Mouse (Mus musculus) stomach, embryonic 15.5 days (tissue): Measurements from ENCODE around the gene Gm20388. TPM values are rescaled to one million over a fixed set of nuclear protein-coding genes. Genes with fewer than 3 reads are reported as not detected.
A peak's percentile ranks its signal among the peaks of the same experiment; 100 is the strongest.

ENCODE experiments used
- ATAC-seq: fragments of 200-750 bp; cut with Nextera tagmentation; 2 replicates; pipeline ENCODE4 v1.8.0; 2017; ENCODE audit warnings: low read depth, moderate number of reproducible peaks, moderate TSS enrichment; ENCODE audit not compliant: insufficient read depth, low FRiP score
- H3K27ac ChIP-seq: fragments of 300-500 bp; sonication (generic); 2 replicates; pipeline ENCODE4 v1.5.1; 2015; ENCODE audit warnings: mild to moderate bottlenecking, inconsistent platforms
- H3K27me3 ChIP-seq: fragments of 300-500 bp; sonication (generic); replicated peaks from 2 replicates; pipeline ENCODE4 v1.6.1; 2015; ENCODE audit warnings: inconsistent platforms
- H3K36me3 ChIP-seq: fragments of 300-500 bp; sonication (generic); 2 replicates; pipeline ENCODE4 v1.6.1; 2015; ENCODE audit warnings: inconsistent platforms
- H3K4me1 ChIP-seq: fragments of 300-500 bp; sonication (generic); 2 replicates; pipeline ENCODE4 v1.6.1; 2015; ENCODE audit warnings: inconsistent platforms
- H3K4me2 ChIP-seq: fragments of 300-500 bp; sonication (generic); 2 replicates; pipeline ENCODE4 v1.6.1; 2015; ENCODE audit warnings: mild to moderate bottlenecking, inconsistent platforms
- H3K4me3 ChIP-seq: fragments of 300-500 bp; sonication (generic); replicated peaks from 2 replicates; pipeline ENCODE4 v1.5.1; 2015; ENCODE audit warnings: inconsistent platforms
- H3K9ac ChIP-seq: fragments of 300-500 bp; sonication (generic); 2 replicates; pipeline ENCODE4 v1.6.1; 2015; ENCODE audit warnings: inconsistent platforms
- H3K9me3 ChIP-seq: fragments of 300-500 bp; sonication (generic); 2 replicates; pipeline ENCODE4 v1.6.1; 2016; ENCODE audit warnings: inconsistent platforms
- WGBS: fragments of 180-500 bp; shearing (Covaris S2); methylation state at CpG from one replicate; pipeline ENCODE4 v1.1.7; 2015; 5-methylcytosine and 5-hydroxymethylcytosine counted together
- polyA plus RNA-seq: library from polyadenylated mRNA; unstranded; fragments of >200 nt; fragmentation: Nextera tagmentation; extraction: Ambion mirVana; gene quantifications from 2 replicates; pipeline ENCODE4 v1.2.1, GENCODE M21; 2015

The Gm20388 gene
- polyA plus RNA-seq, 1 experiment from 2014 or later, result not detected

GRCm38 (mm10) chr8:120464585-120464937 is 553.9 kb downstream of the Gm20388 start:
- ATAC-seq, result no peak
- H3K4me2 ChIP-seq, result no peak overlapping the region
- no peak overlapping the region for H3K4me3 ChIP-seq
- no peaks in the 10 kb centered on the region for H3K27me3 ChIP-seq
- H3K27ac ChIP-seq, result no peak overlapping the region
- H3K9me3 ChIP-seq, result no peaks in the 10 kb centered on the region
- H3K9ac ChIP-seq, result no peak overlapping the region
- WGBS, result 71% methylated on average over 4 of the region's 4 CpGs
- peaks cover 43% of the 10 kb centered on the region for H3K4me1 ChIP-seq
- H3K36me3 ChIP-seq, result no peaks in the 10 kb centered on the region

GRCm38 (mm10) chr8:120465710-120466109 is 555.1 kb downstream of the Gm20388 start:
- 0 out of 2 replicates have a peak overlapping the region, but pooled peaks have one; percentile 5 for H3K4me2 ChIP-seq
- peaks cover 34% of the 10 kb centered on the region for H3K4me1 ChIP-seq
- no peaks in the 10 kb centered on the region for H3K9me3 ChIP-seq
- WGBS, result 20% methylated on average over 8 of the region's 8 CpGs
- H3K9ac ChIP-seq, result no peak overlapping the region
- ATAC-seq, result peak; percentile 37; the same call in 1 of the 2 replicates
- peak overlapping the region; percentile 21; the same call in 1 of the 2 replicates for H3K27ac ChIP-seq
- H3K36me3 ChIP-seq, result no peaks in the 10 kb centered on the region
- H3K4me3 ChIP-seq, result no peak overlapping the region
- H3K27me3 ChIP-seq, result no peaks in the 10 kb centered on the region

- 71% methylated on average over 10 of the region's 10 CpGs for WGBS
- H3K9ac ChIP-seq, result no peak overlapping the region
- no peak overlapping the region for H3K4me3 ChIP-seq
- H3K9me3 ChIP-seq, result no peaks in the 10 kb centered on the region
- no peaks in the 10 kb centered on the region for H3K36me3 ChIP-seq
- no peak overlapping the region for H3K4me2 ChIP-seq
- no peak overlapping the region for H3K27ac ChIP-seq
- H3K4me1 ChIP-seq, result peaks cover 35% of the 10 kb centered on the region
- no peak for ATAC-seq
- no peaks in the 10 kb centered on the region for H3K27me3 ChIP-seq
Measured at GRCm38 (mm10) chr8:120466266-120466665, 555.6 kb downstream of the Gm20388 start.

- Histone ChIP-seq H3K4me1 (peaks cover 37% of the 10 kb centered on the region), H3K27ac (no peak overlapping the region), H3K9me3 (no peaks in the 10 kb centered on the region), H3K4me2 (no peak overlapping the region), H3K9ac (no peak overlapping the region), H3K27me3 (no peaks in the 10 kb centered on the region), H3K36me3 (no peaks in the 10 kb centered on the region), H3K4me3 (no peak overlapping the region)
- 84% methylated on average over 7 of the region's 7 CpGs for WGBS
- no peak for ATAC-seq
Measured at GRCm38 (mm10) chr8:120467598-120467997, 557.0 kb downstream of the Gm20388 start.

GRCm38 (mm10) chr8:120470170-120470569 is 559.5 kb downstream of the Gm20388 start:
- Histone ChIP-seq H3K9ac (no peak overlapping the region), H3K4me2 (no peak overlapping the region), H3K4me3 (no peak overlapping the region), H3K9me3 (no peaks in the 10 kb centered on the region), H3K27ac (no peak overlapping the region), H3K27me3 (no peaks in the 10 kb centered on the region), H3K36me3 (no peaks in the 10 kb centered on the region), H3K4me1 (peaks cover 46% of the 10 kb centered on the region)
- no peak for ATAC-seq
- WGBS, result 80% methylated on average over 12 of the region's 12 CpGs

GRCm38 (mm10) chr8:120471166-120471565 is 560.5 kb downstream of the Gm20388 start:
- H3K36me3 ChIP-seq, result no peaks in the 10 kb centered on the region
- H3K27ac ChIP-seq, result no peak overlapping the region
- no peak overlapping the region for H3K9ac ChIP-seq
- H3K9me3 ChIP-seq, result no peaks in the 10 kb centered on the region
- H3K4me2 ChIP-seq, result no peak overlapping the region
- peaks cover 47% of the 10 kb centered on the region for H3K4me1 ChIP-seq
- H3K4me3 ChIP-seq, result no peak overlapping the region
- no peaks in the 10 kb centered on the region for H3K27me3 ChIP-seq
- WGBS, result 18% methylated on average over 7 of the region's 7 CpGs
- no peak for ATAC-seq

GRCm38 (mm10) chr8:120471752-120472151 is 561.1 kb downstream of the Gm20388 start:
- H3K27me3 ChIP-seq, result no peaks in the 10 kb centered on the region
- no peak overlapping the region for H3K27ac ChIP-seq
- H3K36me3 ChIP-seq, result no peaks in the 10 kb centered on the region
- H3K4me1 ChIP-seq, result peaks cover 49% of the 10 kb centered on the region
- no peak overlapping the region for H3K4me2 ChIP-seq
- no peak overlapping the region for H3K4me3 ChIP-seq
- H3K9ac ChIP-seq, result no peak overlapping the region
- WGBS, result 58% methylated on average over 2 of the region's 2 CpGs
- H3K9me3 ChIP-seq, result no peaks in the 10 kb centered on the region
- ATAC-seq, result no peak

GRCm38 (mm10) chr8:120472230-120472629 is 561.6 kb downstream of the Gm20388 start:
- Histone ChIP-seq H3K4me3 (no peak overlapping the region), H3K4me1 (peaks cover 54% of the 10 kb centered on the region), H3K9me3 (no peaks in the 10 kb centered on the region), H3K4me2 (no peak overlapping the region), H3K9ac (no peak overlapping the region), H3K27ac (no peak overlapping the region), H3K27me3 (no peaks in the 10 kb centered on the region), H3K36me3 (no peaks in the 10 kb centered on the region)
- no peak for ATAC-seq
- 26% methylated on average over 16 of the region's 16 CpGs for WGBS

- ATAC-seq, result no peak
Measured at GRCm38 (mm10) chr8:120473729-120474364, 563.2 kb downstream of the Gm20388 start.

GRCm38 (mm10) chr8:120474496-120475235 is 564.0 kb downstream of the Gm20388 start:
- Histone ChIP-seq H3K36me3 (no peaks in the 10 kb centered on the region), H3K9me3 (no peaks in the 10 kb centered on the region), H3K4me3 (no peak overlapping the region), H3K27me3 (no peaks in the 10 kb centered on the region), H3K27ac (peak overlapping the region; percentile 11; the same call in 1 of the 2 replicates), H3K4me2 (no peak overlapping the region), H3K4me1 (peaks cover 55% of the 10 kb centered on the region), H3K9ac (no peak overlapping the region)
- WGBS, result 67% methylated on average over 11 of the region's 11 CpGs
- no peak for ATAC-seq

More at GRCm38 (mm10) chr8:120473729-120474364, 563.2 kb downstream of the Gm20388 start:
- Histone ChIP-seq H3K27me3 (no peaks in the 10 kb centered on the region), H3K4me3 (no peak overlapping the region), H3K9me3 (no peaks in the 10 kb centered on the region), H3K4me2 (no peak overlapping the region), H3K9ac (no peak overlapping the region), H3K4me1 (peaks cover 55% of the 10 kb centered on the region), H3K27ac (no peak overlapping the region), H3K36me3 (no peaks in the 10 kb centered on the region)
- WGBS, result 83% methylated on average over 13 of the region's 13 CpGs

- ATAC-seq, result peak; percentile 87
- Histone ChIP-seq H3K9ac (no peak overlapping the region), H3K4me1 (peaks cover 55% of the 10 kb centered on the region), H3K27ac (peak overlapping the region; percentile 59), H3K27me3 (no peaks in the 10 kb centered on the region), H3K4me2 (no peak overlapping the region), H3K36me3 (no peaks in the 10 kb centered on the region), H3K9me3 (no peaks in the 10 kb centered on the region), H3K4me3 (no peak overlapping the region)
- WGBS, result 62% methylated on average over 10 of the region's 10 CpGs
Measured at GRCm38 (mm10) chr8:120475462-120476201, 565.0 kb downstream of the Gm20388 start.
